Mouse (Mus musculus) CD4-positive, CD25-positive, alpha-beta regulatory T cell, adult 2 months (primary cell): ENCODE data around the gene Ptpn11.
"Not testable (repeated sequence)": the region's sequence is repeated elsewhere in the genome, so short reads cannot be mapped to it uniquely, and the experiment has no call there.

Experiments
- DNase-seq: peaks from one replicate; pipeline ENCODE4 v3.0.0-alpha.2; 2012; ENCODE audit warnings: low read depth, low spot score

Gene Ptpn11

GRCm38 (mm10) chr5:121190836-121191583 lies at the start of gene Ptpn11:
Gene Ptpn11, minus strand, starts transcription at chr5:121191397.
- DNase-seq = peak; percentile 92

GRCm38 (mm10) chr5:121239846-121240245 lies 48.6 kb upstream of the Ptpn11 start:
- DNase-seq = no peak

GRCm38 (mm10) chr5:121238208-121238607 lies 47.0 kb upstream of the Ptpn11 start:
- DNase-seq = no peak

- DNase-seq = no peak
Measured at GRCm38 (mm10) chr5:121236171-121236570, 45.0 kb upstream of the Ptpn11 start.

- DNase-seq = no peak
Measured at GRCm38 (mm10) chr5:121233726-121234125, 42.5 kb upstream of the Ptpn11 start.

- no peak for DNase-seq
Measured at GRCm38 (mm10) chr5:121232789-121233188, 41.6 kb upstream of the Ptpn11 start.

- peak; percentile 37 for DNase-seq
Measured at GRCm38 (mm10) chr5:121230811-121231210, 39.6 kb upstream of the Ptpn11 start.

GRCm38 (mm10) chr5:121229182-121229581 lies 38.0 kb upstream of the Ptpn11 start:
- DNase-seq = no peak

- DNase-seq = not testable (repeated sequence)
Measured at GRCm38 (mm10) chr5:121227330-121227729, 36.1 kb upstream of the Ptpn11 start.

- no peak for DNase-seq
Measured at GRCm38 (mm10) chr5:121226845-121227244, 35.6 kb upstream of the Ptpn11 start.

GRCm38 (mm10) chr5:121226406-121226805 lies 35.2 kb upstream of the Ptpn11 start:
- no peak for DNase-seq

- no peak for DNase-seq
Measured at GRCm38 (mm10) chr5:121225854-121226253, 34.7 kb upstream of the Ptpn11 start.

GRCm38 (mm10) chr5:121224856-121225255 lies 33.7 kb upstream of the Ptpn11 start:
- no peak for DNase-seq

GRCm38 (mm10) chr5:121224020-121224419 lies 32.8 kb upstream of the Ptpn11 start:
- not testable (repeated sequence) for DNase-seq

GRCm38 (mm10) chr5:121221328-121221850 lies 30.2 kb upstream of the Ptpn11 start:
- DNase-seq = no peak

GRCm38 (mm10) chr5:121220732-121221301 lies 29.6 kb upstream of the Ptpn11 start:
- DNase-seq = peak; percentile 63

- peak; percentile 98 for DNase-seq
Measured at GRCm38 (mm10) chr5:121219980-121220731, 29.0 kb upstream of the Ptpn11 start, which contains the start of gene Hectd4. Gene Hectd4, plus strand, starts transcription at chr5:121220219.

- DNase-seq = no peak
Measured at GRCm38 (mm10) chr5:121219190-121219589, 28.0 kb upstream of the Ptpn11 start.

GRCm38 (mm10) chr5:121217313-121217634 lies 26.1 kb upstream of the Ptpn11 start:
- DNase-seq = no peak

GRCm38 (mm10) chr5:121216584-121217312 lies 25.6 kb upstream of the Ptpn11 start:
- not testable (repeated sequence) for DNase-seq

GRCm38 (mm10) chr5:121216126-121216446 lies 24.9 kb upstream of the Ptpn11 start:
- no peak for DNase-seq
